Mouse (Mus musculus) embryo, embryonic 10 days (tissue): ENCODE results near the gene Gm2a.

Experiments used
- DNase-seq: peaks from one replicate; pipeline ENCODE4 v3.0.0-alpha.2; 2015; ENCODE audit warnings: low spot score

Gm2a gene

GRCm38 (mm10) chr11:55096731-55097462 is 1.0 kb upstream of the Gm2a start:
- DNase-seq, result no peak

GRCm38 (mm10) chr11:55098189-55098915 is 437 bp downstream of the Gm2a start:
- DNase-seq, result no peak

- no peak for DNase-seq
Observed at GRCm38 (mm10) chr11:55099019-55099771, 1.3 kb downstream of the Gm2a start.

GRCm38 (mm10) chr11:55099868-55100267 is 2.0 kb downstream of the Gm2a start:
- DNase-seq, result no peak

- no peak for DNase-seq
Observed at GRCm38 (mm10) chr11:55102015-55102414, 4.1 kb downstream of the Gm2a start.

GRCm38 (mm10) chr11:55103229-55103628 is 5.3 kb downstream of the Gm2a start:
- DNase-seq, result no peak

GRCm38 (mm10) chr11:55105389-55105788 is 7.5 kb downstream of the Gm2a start:
- no peak for DNase-seq

GRCm38 (mm10) chr11:55106636-55107035 is 8.7 kb downstream of the Gm2a start:
- DNase-seq, result no peak

- DNase-seq, result no peak
Observed at GRCm38 (mm10) chr11:55109521-55110300, 11.8 kb downstream of the Gm2a start.

- DNase-seq, result no peak
Observed at GRCm38 (mm10) chr11:55110566-55111169, 12.8 kb downstream of the Gm2a start.

GRCm38 (mm10) chr11:55113209-55113860 is 15.4 kb downstream of the Gm2a start:
- DNase-seq, result no peak

GRCm38 (mm10) chr11:55113861-55114250 is 15.9 kb downstream of the Gm2a start:
- DNase-seq, result peak; percentile 22

- no peak for DNase-seq
Observed at GRCm38 (mm10) chr11:55114291-55114690, 16.4 kb downstream of the Gm2a start.

GRCm38 (mm10) chr11:55116004-55116403 is 18.1 kb downstream of the Gm2a start:
- no peak for DNase-seq

GRCm38 (mm10) chr11:55117031-55117430 is 19.1 kb downstream of the Gm2a start:
- DNase-seq, result no peak

- DNase-seq, result no peak
Observed at GRCm38 (mm10) chr11:55120279-55120678, 22.4 kb downstream of the Gm2a start.

GRCm38 (mm10) chr11:55120821-55121271 is 22.9 kb downstream of the Gm2a start:
- no peak for DNase-seq

- no peak for DNase-seq
Observed at GRCm38 (mm10) chr11:55121430-55121829, 23.5 kb downstream of the Gm2a start.

GRCm38 (mm10) chr11:55126663-55127062 is 28.7 kb downstream of the Gm2a start:
- no peak for DNase-seq

GRCm38 (mm10) chr11:55127937-55128336 is 30.0 kb downstream of the Gm2a start:
- no peak for DNase-seq

GRCm38 (mm10) chr11:55128411-55128810 is 30.5 kb downstream of the Gm2a start:
- no peak for DNase-seq
